Mouse (Mus musculus) heart, postnatal 0 days (tissue): Measurements from ENCODE around the gene 2610318N02Rik. TPM values are rescaled to one million over a fixed set of nuclear protein-coding genes. Genes with fewer than 3 reads are reported as not detected.
A peak's percentile ranks its signal among the peaks of the same experiment; 100 is the strongest.

Experiments used
- ATAC-seq: fragments of 200-750 bp; cut with Nextera tagmentation; 2 replicates; pipeline ENCODE4 v1.8.0; 2017; ENCODE audit warnings: low read depth, moderate number of reproducible peaks, moderate library complexity; ENCODE audit not compliant: insufficient read depth
- DNase-seq: peaks from one replicate; pipeline ENCODE4 v3.0.0-alpha.2; 2016; ENCODE audit warnings: low spot score
- H3K27ac ChIP-seq: fragments of 300-500 bp; sonication (generic); 2 replicates; pipeline ENCODE4 v1.5.1; 2014; ENCODE audit warnings: low read depth, mild to moderate bottlenecking
- H3K27me3 ChIP-seq: fragments of 300-500 bp; sonication (generic); 2 replicates; pipeline ENCODE4 v1.6.1; 2014; ENCODE audit warnings: low read length, mixed read lengths; ENCODE audit not compliant: control insufficient read depth, insufficient read depth
- H3K36me3 ChIP-seq: fragments of 300-500 bp; sonication (generic); replicated peaks from 2 replicates; pipeline ENCODE4 v1.6.1; 2014; ENCODE audit warnings: low read length, mixed read lengths; ENCODE audit not compliant: control insufficient read depth, insufficient read depth
- H3K4me1 ChIP-seq: fragments of 300-500 bp; sonication (generic); 2 replicates; pipeline ENCODE4 v1.6.1; 2014; ENCODE audit warnings: antibody characterized with exemption; ENCODE audit not compliant: control insufficient read depth, insufficient read depth
- H3K4me2 ChIP-seq: fragments of 300-500 bp; sonication (generic); 2 replicates; pipeline ENCODE4 v1.6.1; 2014; ENCODE audit warnings: low read depth, mild to moderate bottlenecking, low read length, moderate library complexity
- H3K4me3 ChIP-seq: fragments of 300-500 bp; sonication (generic); 2 replicates; pipeline ENCODE4 v1.5.1; 2014; ENCODE audit warnings: low read depth, low read length
- H3K9ac ChIP-seq: fragments of 300-500 bp; sonication (generic); replicated peaks from 2 replicates; pipeline ENCODE4 v1.6.1; 2014; ENCODE audit warnings: low read depth, low read length, mixed read lengths
- H3K9me3 ChIP-seq: fragments of 300-500 bp; sonication (generic); replicated peaks from 2 replicates; pipeline ENCODE4 v1.6.1; 2016; ENCODE audit warnings: low read length; ENCODE audit not compliant: control insufficient read depth
- CTCF ChIP-seq: IDR thresholded peaks from 2 replicates; pipeline ENCODE4 v1.5.1; 2016; ENCODE audit warnings: antibody characterized with exemption, control low read depth, low read depth
- EP300 ChIP-seq: IDR thresholded peaks from 2 replicates; pipeline ENCODE4 v1.6.1; 2016; ENCODE audit warnings: antibody characterized with exemption, low read depth
- WGBS: fragments of 180-500 bp; shearing (Covaris S2); extraction: QIAGEN DNeasy Blood & Tissue Kit; methylation state at CpG from one replicate; pipeline ENCODE4 v1.1.7; 2014; 5-methylcytosine and 5-hydroxymethylcytosine counted together
- polyA plus RNA-seq: library from polyadenylated mRNA; unstranded; fragments of >200 nt; fragmentation: Nextera tagmentation; extraction: Ambion mirVana; gene quantifications from 2 replicates; pipeline ENCODE4 v1.2.1, GENCODE M21; 2015
- total RNA-seq: library from RNA; depleted of rRNA; stranded (reverse); fragments of >200 nt; gene quantifications from 2 replicates; pipeline ENCODE4 v1.2.3, GENCODE M21; 2014; ENCODE audit warnings: low replicate concordance

Gene 2610318N02Rik
- total and polyA plus RNA-seq, 2 experiments from 2014 or later = 2.7 to 5.1 TPM

DNA sequence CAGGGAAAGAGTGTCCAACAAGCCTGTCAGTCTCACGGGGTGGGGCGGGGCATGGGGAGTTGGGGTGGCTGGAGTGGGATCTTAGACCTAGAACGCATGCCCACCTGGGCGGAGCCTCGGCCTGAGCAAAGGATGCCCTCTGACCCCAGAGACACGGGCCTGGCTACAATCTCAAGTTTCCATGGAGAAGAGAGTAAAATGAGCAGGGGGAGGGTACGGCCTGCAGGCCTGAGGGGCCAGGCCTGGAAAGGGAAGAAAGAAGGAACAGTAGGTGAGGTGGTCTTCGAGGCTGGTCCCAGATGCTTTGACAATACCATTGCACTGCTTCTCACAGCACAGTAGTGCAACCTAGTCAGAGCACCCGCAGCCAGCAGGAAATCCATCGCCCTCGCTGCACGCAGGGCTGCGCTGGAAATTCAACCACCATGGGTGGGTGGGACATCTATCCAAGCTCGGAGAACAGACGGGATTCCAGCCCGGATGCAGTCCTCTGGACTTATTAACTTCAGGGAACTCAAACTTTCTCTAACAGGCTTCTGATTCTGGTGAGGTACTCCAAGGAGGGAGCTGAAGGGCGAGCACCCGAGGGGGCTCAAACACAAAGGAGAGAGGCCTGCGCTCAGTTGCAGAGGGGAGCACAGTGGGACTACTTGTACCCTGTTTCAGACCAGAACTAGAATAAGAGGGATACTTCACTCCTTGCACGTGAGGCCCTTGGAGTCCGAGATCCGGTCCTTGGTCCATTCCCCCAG, 672 bp downstream of the 2610318N02Rik start:
- TF ChIP-seq CTCF = no peak
- no peak for TF ChIP-seq EP300
- ATAC-seq = peak; percentile 2; the same call in 1 of the 2 replicates
- Histone ChIP-seq H3K4me2 (peak overlapping the region; percentile 65), H3K9ac (peak overlapping the region; percentile 44), H3K27me3 (no peaks in the 10 kb centered on the region), H3K4me1 (peaks cover 14% of the 10 kb centered on the region; the same call in 1 of the 2 replicates), H3K27ac (no peak overlapping the region), H3K36me3 (no peaks in the 10 kb centered on the region; the same call in 1 of the 2 replicates), H3K4me3 (peak overlapping the region; percentile 41), H3K9me3 (no peaks in the 10 kb centered on the region)
- 8% methylated on average over 22 of the region's 22 CpGs for WGBS
- DNase-seq = peak; percentile 15

DNA sequence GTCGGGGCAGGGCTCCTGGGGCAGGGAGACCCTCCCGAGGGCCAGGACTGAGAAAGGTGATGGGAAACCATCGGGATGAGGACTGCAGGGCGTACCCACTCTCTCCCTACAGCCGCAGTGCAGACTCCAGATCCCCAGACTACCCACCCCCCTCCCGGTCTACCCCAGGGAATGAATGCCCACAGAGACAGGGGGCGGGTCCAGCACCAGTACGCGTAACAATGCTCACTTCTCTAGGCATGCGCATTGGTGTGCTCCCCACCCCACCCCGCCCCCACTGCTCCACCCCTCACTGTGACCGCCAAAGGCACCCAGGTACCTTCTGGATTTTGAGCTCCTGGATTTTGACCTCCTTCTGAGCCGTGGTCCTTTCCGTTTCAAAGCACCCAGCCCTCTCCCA, 3.4 kb downstream of the 2610318N02Rik start:
- ATAC-seq = no peak

DNA sequence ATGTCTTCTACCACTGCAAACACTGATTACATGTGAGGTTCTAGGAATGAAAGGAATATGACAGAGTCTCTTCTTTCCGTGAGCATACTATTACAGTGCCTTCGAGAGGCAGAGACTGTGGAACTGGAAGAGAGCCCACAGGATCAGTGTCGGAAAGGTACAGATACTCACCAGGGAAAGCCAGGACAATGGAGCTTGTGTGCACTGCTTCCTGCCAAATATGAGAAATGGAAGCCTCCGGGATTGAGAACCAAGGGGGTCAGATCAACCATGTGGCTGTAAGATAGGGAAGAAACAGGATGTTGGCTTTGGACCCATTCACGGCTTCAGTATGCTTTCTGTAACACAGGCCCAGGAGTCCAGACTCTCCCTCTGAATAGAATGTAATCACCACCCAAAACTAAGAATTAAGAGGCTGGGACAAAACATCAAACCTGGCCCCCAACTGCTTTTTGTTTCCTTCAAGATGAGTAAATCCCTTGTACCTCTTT, 7.6 kb downstream of the 2610318N02Rik start:
- Histone ChIP-seq H3K4me1 (no peaks in the 10 kb centered on the region), H3K27ac (peak overlapping the region; percentile 56), H3K9me3 (no peaks in the 10 kb centered on the region), H3K4me3 (no peak overlapping the region), H3K4me2 (no peak overlapping the region), H3K36me3 (no peaks in the 10 kb centered on the region; the same call in 1 of the 2 replicates), H3K27me3 (no peaks in the 10 kb centered on the region), H3K9ac (no peak overlapping the region)
- no peak for TF ChIP-seq EP300
- no peak for TF ChIP-seq CTCF
- DNase-seq (peak; percentile 41), ATAC-seq (peak; percentile 70; the same call in 1 of the 2 replicates)
- 67% methylated on average over 5 of the region's 5 CpGs for WGBS

More for the DNA sequence above, 3.4 kb downstream of the 2610318N02Rik start:
- H3K4me2 ChIP-seq = no peak overlapping the region
- no peak for DNase-seq
- no peak overlapping the region for H3K9ac ChIP-seq
- no peak overlapping the region for H3K27ac ChIP-seq
- H3K4me1 ChIP-seq = peaks cover 14% of the 10 kb centered on the region; the same call in 1 of the 2 replicates
- no peak overlapping the region for H3K4me3 ChIP-seq
- WGBS = 81% methylated on average over 14 of the region's 14 CpGs
- no peaks in the 10 kb centered on the region for H3K27me3 ChIP-seq
- no peaks in the 10 kb centered on the region for H3K9me3 ChIP-seq
- no peaks in the 10 kb centered on the region; the same call in 1 of the 2 replicates for H3K36me3 ChIP-seq
- no peak for TF ChIP-seq CTCF
- no peak for TF ChIP-seq EP300

DNA sequence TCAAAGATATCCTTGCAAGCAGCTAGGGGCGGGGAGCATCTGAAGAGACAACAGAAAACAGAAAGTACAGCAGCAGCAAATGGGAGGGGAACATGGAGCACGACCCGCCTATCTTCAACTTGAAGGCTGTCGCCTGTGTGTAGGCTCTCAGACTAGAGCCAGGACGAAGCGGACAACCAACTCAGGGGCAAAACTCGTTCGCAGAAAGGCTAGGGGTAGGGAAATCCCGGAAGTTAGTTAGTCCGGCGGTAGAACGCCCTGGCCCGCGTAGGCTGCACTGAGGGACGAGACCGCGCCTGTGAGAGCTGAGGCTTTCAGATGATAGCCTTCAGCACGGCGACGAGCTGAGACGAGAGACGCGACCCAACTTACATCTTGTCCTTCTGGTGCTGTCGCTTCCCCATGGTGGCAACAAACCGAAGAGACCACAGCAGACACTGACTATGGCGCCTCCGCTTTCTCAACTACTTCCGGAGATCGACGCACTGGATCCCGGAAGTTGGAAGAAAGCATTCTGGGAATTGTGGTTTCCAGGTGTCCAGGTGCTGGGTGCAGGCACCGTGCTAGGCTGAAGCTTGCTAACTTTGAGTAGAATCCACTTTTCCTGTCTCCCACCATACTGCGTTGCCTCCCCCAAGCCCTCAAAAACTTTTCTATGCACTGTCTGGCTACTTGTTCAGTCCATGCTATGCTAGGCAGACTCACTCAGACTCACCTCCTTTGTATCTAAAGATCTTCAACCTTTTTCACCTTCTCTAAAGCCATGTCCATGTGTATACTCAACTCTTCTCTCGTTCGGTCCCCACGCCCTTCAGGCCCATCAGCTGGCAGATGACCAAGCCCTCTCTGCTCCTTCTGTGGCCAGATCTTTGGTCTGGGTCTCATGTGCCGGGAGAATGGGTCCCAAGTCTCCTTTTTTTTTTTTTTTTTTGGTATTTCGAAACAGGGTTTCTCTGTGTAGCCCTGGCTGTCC, 13.9 kb downstream of the 2610318N02Rik start, which contains the start of gene Ppil2:
Ppil2 (minus strand) TSS at position 487 of the 973 bp plus-strand sequence.
- Histone ChIP-seq H3K4me2 (peak within 1 kb of the TSS; percentile 69), H3K4me3 (peak within 1 kb of the TSS; percentile 89), H3K36me3 (peaks cover 11% of the 10 kb centered on the region), H3K4me1 (peaks cover 9% of the 10 kb centered on the region), H3K9me3 (no peaks in the 10 kb centered on the region), H3K27ac (peak within 1 kb of the TSS; percentile 73), H3K27me3 (no peaks in the 10 kb centered on the region), H3K9ac (peak within 1 kb of the TSS; percentile 80)
- TF ChIP-seq EP300 = no peak
- TF ChIP-seq CTCF = no peak
- WGBS = 8% methylated on average over 38 of the region's 38 CpGs
- ATAC-seq = peak; percentile 71
- DNase-seq = peak; percentile 86

GRCm38 (mm10) chr16:17104600-17104999, 20.4 kb downstream of the 2610318N02Rik start:
- 0 out of 2 replicates have a peak, but pooled peaks cover under 1% of the 10 kb centered on the region for H3K4me1 ChIP-seq
- no peak overlapping the region for H3K9ac ChIP-seq
- no peak overlapping the region for H3K27ac ChIP-seq
- 63% methylated on average over 4 of the region's 4 CpGs for WGBS
- H3K27me3 ChIP-seq = no peaks in the 10 kb centered on the region
- DNase-seq (no peak), ATAC-seq (no peak)
- H3K36me3 ChIP-seq = peaks cover 63% of the 10 kb centered on the region
- TF ChIP-seq CTCF (no peak), EP300 (no peak)
- H3K4me2 ChIP-seq = no peak overlapping the region
- no peaks in the 10 kb centered on the region for H3K9me3 ChIP-seq
- H3K4me3 ChIP-seq = no peak overlapping the region
